Mouse (Mus musculus): ENCODE measurements at regions not wholly inside any gene's neighbourhood (a gene's known extent, or its start where the extent isn't known, plus 50 kb on each side); places are given as distances from the start of the nearest gene placed in this dataset.
"Not testable (repeated sequence)": the region's sequence is repeated elsewhere in the genome, so short reads cannot be mapped to it uniquely, and the experiment has no call there.

DNA sequence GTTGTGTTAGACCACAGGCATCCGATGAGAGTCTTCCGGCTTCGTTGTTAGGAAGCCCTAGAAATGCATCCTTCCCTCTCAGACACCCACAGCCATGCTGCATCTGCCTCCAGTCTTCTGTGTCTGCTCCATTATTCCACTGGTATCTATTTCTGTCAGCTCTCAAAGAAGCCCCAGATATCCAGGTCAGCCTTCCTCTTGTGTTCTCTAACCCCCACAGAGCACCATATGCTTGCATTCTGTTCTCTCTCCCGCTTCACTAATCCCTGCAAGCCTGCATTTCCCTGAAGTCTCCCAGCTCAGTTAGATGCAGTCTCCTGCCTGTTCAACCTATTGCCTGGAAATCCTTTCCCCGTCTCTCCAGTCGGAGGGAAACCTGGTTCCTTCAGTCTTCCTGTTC is 53.6 kb upstream of the Wdfy3 start:
- intact Hi-C loops (cut with DNase I): loop anchor here (1.0 kb wide), 1 partner anchor 38 kb away; no protein-coding TSS in a partner anchor
- peak; percentile 50 to 89 for DNase-seq (ENCODE audit: low spot score in 2 of 2)

GRCm38 (mm10) chr5:102126737-102127136 is 57.0 kb upstream of the Wdfy3 start:
- peak; percentile 31 to 33 for DNase-seq (ENCODE audit: low spot score in 2 of 2)
- intact Hi-C loops (cut with DNase I): no loop called here

GRCm38 (mm10) chr5:102147991-102148390 is 78.3 kb upstream of the Wdfy3 start:
- DNase-seq (ENCODE audit: low spot score in 2 of 2): no peak
- intact Hi-C loops (cut with DNase I): loop anchor here (5.0 kb wide), 1 partner anchor 724 kb away; no protein-coding TSS in a partner anchor

- intact Hi-C loops (cut with DNase I): loop anchor here (5.0 kb wide), 2 partner anchors 543 to 723 kb away; no protein-coding TSS in a partner anchor
These were observed 79.9 kb upstream of the Wdfy3 start for GRCm38 (mm10) chr5:102149481-102150129.

GRCm38 (mm10) chr5:102159621-102160020 is 89.9 kb upstream of the Wdfy3 start:
- intact Hi-C loops (cut with DNase I): no loop called here
- DNase-seq (ENCODE audit: low spot score in 2 of 2): no peak

More at GRCm38 (mm10) chr5:102149481-102150129, 79.9 kb upstream of the Wdfy3 start:
- peak; percentile 86 to 92 for DNase-seq (ENCODE audit: low spot score in 2 of 2)

- intact Hi-C loops (cut with DNase I): no loop called here
These were observed 98.3 kb upstream of the Wdfy3 start for GRCm38 (mm10) chr5:102167981-102168380.

DNA sequence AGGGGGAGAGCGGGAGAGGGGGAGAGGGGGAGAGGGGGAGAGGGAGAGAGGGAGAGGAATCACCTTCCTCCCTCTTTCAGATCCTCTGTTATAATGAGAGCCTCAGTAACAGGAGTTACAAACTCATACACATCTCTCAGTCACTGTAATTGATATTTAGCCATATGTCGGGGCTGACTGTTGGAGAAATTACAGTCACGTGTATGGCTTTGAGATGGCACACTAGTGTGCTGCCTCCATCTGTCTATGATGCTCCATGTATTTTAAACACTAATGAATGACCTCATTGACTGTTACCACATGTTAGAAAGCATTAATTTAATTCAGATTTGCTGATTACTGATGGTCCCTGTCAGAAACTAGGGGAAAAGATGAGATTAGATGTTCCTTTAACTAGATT is 102.1 kb upstream of the Wdfy3 start:
- intact Hi-C loops (cut with DNase I): no loop called here
- no peak for DNase-seq (ENCODE audit: low spot score in 2 of 2)

More at GRCm38 (mm10) chr5:102167981-102168380, 98.3 kb upstream of the Wdfy3 start:
- DNase-seq (ENCODE audit: low spot score in 2 of 2): no peak

- DNase-seq (ENCODE audit: low spot score in 2 of 2): peak in 1 of 2 experiments; percentile 4
- intact Hi-C loops (cut with DNase I): no loop called here
These were observed 110.5 kb upstream of the Wdfy3 start for GRCm38 (mm10) chr5:102180250-102180649.

DNA sequence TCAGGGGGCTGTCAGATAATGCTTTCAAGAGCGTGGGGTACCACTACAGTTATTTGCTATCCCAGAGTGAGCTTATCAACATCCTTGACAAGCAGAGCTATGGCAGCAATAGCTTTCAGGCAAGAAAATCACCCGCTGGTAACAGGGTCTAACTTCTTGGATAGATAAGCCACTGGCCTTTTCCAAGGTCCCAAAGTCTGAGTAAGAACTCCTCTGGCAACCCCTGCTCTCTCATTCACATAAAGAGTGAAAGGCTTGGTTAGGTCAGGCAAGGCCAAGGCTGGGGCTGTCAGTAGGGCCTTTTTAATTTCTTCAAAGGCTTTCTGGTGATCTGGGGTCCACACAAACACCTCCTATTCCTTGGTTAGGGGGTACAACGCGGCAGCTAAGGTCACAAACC is 119.2 kb upstream of the Wdfy3 start:
- DNase-seq (ENCODE audit: low spot score in 2 of 2); intact Hi-C loops (cut with DNase I): not testable (repeated sequence)

DNA sequence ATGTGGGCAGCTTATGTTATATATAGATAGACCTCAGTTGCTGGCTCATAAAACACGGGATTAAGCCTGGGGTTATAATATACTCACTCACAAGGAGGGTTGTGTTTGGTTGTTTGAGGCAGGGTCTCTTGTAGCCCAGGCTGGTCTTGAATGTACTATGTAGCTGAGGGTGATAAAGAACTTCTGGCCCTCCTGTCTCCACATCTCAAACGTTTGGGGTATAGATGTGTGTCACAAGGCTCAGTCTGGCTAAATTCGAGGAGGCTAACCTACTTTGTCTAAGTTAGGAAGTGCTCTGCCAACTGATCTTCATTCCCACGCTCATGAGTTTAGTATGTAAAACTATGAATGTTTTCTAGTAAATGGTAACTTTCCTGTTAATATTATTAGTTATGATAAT is 136.7 kb upstream of the Wdfy3 start:
- no peak for DNase-seq (ENCODE audit: low spot score in 2 of 2)
- intact Hi-C loops (cut with DNase I): loop anchor here (2.0 to 5.0 kb wide), 3 partner anchors 211 to 666 kb away; no protein-coding TSS in a partner anchor

DNA sequence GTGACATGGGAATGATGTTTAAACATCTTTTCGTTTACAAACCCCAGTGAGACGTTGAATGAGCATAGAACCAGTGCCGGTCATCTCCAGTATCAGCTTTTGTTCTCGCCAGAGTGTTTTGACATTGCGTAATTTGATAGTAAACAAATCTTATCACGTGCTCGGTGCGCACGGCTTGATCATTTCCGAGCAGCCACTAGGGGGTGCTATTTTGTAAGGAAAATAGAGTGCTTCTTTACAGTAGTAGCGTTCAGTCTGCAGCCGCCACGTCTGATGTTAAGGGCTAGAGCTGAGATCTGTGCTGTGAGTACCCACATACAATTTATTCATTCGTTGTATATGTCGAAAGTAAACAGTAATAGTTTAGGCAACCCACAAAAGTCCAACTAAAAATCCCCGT is 137.2 kb upstream of the Wdfy3 start:
- intact Hi-C loops (cut with DNase I): loop anchor here (1.0 to 5.0 kb wide), 4 partner anchors 210 to 665 kb away; no protein-coding TSS in a partner anchor
- peak; percentile 79 for DNase-seq (ENCODE audit: low spot score in 2 of 2)

GRCm38 (mm10) chr5:102213145-102213544 is 143.4 kb upstream of the Wdfy3 start:
- intact Hi-C loops (cut with DNase I): no loop called here
- DNase-seq (ENCODE audit: low spot score in 2 of 2): peak; percentile 12 to 31

DNA sequence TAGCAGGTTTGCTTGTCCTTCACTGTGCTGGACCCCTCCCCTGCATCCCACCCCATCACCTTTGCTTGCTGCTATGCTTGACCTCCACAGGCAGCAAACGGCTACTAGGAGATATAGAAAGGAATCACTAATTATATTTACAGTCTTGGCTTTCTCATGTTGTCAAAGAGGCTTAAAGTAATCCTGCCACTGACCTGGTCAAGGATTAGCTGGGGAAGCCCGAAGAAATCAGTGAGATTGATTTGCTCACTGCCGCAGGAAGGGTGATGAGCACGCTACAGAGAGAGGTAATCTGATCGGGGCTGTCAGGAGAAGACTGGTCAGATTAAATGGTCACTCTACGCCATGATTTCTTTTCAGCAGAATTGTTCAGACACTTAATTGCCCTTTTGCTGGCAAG is 157.4 kb upstream of the Wdfy3 start:
- DNase-seq (ENCODE audit: low spot score in 2 of 2): no peak
- intact Hi-C loops (cut with DNase I): no loop called here

DNA sequence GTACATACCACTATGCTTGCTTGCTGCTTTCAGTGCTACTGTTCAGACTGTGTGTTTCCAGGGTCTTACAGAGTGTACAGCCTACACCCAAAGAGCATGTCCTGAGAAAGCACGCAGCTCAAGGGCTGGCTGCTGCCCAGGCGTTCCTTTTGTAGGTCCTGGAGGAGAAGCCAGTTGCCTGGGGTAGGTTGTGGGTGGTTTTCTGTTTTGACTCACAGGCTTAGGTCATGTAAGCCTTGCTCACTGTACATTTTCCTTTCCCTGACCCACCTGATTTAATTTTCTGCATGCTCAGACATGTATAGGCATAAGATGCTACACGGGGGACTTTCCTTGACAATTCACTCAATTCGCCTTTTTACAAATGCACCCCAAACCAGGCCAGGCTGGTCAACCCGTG is 172.9 kb upstream of the Wdfy3 start:
- no peak for DNase-seq (ENCODE audit: low spot score in 2 of 2)
- intact Hi-C loops (cut with DNase I): no loop called here

DNA sequence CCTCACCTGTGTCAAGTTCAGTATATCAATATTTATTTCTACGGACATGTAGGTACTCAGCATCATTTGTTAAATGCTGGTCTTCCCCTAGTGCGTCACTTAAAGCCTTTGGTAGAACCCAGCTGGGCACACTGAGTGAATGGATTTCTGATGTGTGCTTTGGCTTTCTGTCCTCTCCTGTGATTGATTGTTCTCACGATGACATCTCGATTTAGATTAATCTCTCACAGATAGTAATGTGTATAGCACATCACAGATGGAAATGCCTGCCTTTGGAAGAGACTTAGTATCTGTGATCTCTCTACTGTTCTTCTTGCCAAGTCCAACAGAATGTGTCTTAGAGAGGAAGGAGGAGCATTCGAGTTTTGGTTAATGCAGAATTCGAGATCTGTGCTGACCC is 175.0 kb upstream of the Wdfy3 start:
- peak in 1 of 2 experiments; percentile 8 for DNase-seq (ENCODE audit: low spot score in 2 of 2)
- intact Hi-C loops (cut with DNase I): no loop called here

DNA sequence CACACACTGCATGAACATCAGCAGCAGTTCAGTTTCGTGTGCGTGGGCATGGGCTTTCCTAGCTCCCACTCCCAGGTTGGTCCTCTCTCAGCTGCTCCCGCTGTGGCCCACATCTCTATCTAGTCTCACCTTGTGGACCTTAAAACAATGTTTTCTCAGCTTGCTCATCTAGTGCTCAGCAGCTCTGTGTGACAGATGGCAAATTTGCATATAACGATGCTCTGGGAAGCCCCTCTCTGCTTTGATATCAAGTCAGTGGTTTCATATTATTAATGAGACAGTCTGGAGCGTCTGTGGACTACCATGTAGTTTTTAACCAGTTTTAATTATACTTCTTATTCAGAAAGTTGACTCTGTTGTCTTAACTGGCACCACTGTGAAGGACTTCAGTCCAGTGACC is 179.0 kb upstream of the Wdfy3 start:
- intact Hi-C loops (cut with DNase I): no loop called here
- DNase-seq (ENCODE audit: low spot score in 2 of 2): no peak

DNA sequence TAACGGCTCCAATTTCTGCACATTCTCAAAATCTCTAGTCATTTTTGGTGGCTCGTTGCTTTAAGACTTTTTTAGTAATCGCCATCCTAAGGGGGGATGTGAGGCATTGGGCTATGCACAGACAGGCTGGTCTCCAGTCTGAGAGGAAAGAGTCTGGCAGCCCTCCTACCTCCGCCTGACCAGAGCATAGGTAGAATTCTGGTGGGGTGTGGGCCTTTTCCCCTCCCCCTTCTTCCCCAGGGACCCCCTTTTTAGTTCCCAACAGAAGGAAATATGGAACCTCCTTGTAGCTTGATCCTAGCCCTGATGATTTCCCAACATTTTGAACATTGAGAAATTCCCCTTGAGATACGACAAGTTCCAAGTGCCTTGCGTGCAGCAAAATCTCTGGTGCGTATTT is 181.4 kb upstream of the Wdfy3 start:
- no peak for DNase-seq (ENCODE audit: low spot score in 2 of 2)
- intact Hi-C loops (cut with DNase I): no loop called here

- DNase-seq (ENCODE audit: low spot score in 2 of 2): no peak
- intact Hi-C loops (cut with DNase I): no loop called here
These were observed 184.1 kb upstream of the Wdfy3 start for GRCm38 (mm10) chr5:102253786-102254185.

- DNase-seq (ENCODE audit: low spot score in 2 of 2): no peak
- intact Hi-C loops (cut with DNase I): no loop called here
These were observed 187.4 kb upstream of the Wdfy3 start for GRCm38 (mm10) chr5:102257104-102257503.

DNA sequence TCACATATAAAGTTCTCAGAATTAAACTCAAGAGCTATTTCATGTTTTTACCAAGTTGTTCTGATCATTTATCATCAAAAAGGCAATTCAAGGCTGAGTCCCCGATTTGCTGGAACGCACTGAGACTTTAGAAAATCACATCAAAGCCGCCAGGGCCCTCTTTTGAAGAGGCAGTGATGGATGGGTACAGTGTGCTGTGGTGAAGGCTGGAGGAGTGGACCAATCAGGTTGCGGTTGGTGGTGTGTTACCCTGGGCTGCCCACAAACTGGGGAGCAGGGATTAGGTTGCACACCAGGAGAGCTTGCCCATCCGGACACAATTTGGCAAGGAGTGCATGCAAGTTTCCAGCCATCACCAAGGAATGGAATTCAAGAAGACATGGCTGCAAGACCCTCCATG is 191.9 kb upstream of the Wdfy3 start:
- no peak for DNase-seq (ENCODE audit: low spot score in 2 of 2)
- intact Hi-C loops (cut with DNase I): no loop called here

GRCm38 (mm10) chr5:102266451-102266850 is 196.7 kb upstream of the Wdfy3 start:
- intact Hi-C loops (cut with DNase I): no loop called here
- no peak for DNase-seq (ENCODE audit: low spot score in 2 of 2)

DNA sequence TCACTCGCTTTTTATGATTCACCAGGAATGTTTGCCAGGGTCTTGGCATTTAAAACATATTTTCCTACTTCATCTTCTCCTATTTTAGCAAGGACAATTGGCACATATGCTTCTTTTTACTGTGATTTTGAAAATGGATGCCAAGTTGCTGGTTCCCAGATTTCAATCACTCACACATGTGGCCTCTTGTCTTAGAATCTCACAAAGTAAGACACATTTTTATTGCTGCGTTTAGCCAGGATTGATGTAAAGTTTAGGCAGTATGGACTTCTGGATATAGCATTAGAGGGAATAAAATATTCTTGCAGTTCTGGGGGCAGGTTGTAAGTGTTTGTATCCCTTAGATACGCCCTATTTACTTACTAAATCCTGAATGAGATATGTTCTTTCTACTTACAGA is 197.4 kb upstream of the Wdfy3 start:
- intact Hi-C loops (cut with DNase I): no loop called here
- no peak for DNase-seq (ENCODE audit: low spot score in 2 of 2)

All from left cerebral cortex, postnatal 25 days (tissue).